Mouse (Mus musculus) thymus, postnatal 14 days (tissue): ENCODE results near the gene Bora.

Experiments used
- DNase-seq: peaks from one replicate; pipeline ENCODE4 v3.0.0; 2021

Gene Bora

DNA sequence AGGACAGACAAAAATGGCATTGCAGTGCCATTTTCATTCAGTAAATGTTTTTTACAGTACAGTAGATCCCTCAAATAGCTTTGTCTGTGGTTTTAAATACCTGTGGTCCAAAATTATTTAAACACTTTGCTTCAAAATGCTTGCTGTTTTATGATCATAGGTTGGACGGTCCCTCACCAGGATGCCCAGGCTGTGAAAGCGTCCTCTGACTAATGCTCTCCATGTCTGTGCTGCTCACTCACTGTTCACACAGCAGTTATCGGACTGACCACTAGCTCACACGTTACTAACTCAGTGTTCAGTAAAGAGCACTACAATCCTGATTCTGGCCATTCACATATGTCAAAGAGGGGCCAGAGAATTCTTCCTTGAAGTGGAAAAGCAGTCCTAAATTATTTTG, 25.1 kb downstream of the Bora start:
- no peak for DNase-seq

GRCm38 (mm10) chr14:99088947-99089346, 42.9 kb downstream of the Bora start:
- no peak for DNase-seq

DNA sequence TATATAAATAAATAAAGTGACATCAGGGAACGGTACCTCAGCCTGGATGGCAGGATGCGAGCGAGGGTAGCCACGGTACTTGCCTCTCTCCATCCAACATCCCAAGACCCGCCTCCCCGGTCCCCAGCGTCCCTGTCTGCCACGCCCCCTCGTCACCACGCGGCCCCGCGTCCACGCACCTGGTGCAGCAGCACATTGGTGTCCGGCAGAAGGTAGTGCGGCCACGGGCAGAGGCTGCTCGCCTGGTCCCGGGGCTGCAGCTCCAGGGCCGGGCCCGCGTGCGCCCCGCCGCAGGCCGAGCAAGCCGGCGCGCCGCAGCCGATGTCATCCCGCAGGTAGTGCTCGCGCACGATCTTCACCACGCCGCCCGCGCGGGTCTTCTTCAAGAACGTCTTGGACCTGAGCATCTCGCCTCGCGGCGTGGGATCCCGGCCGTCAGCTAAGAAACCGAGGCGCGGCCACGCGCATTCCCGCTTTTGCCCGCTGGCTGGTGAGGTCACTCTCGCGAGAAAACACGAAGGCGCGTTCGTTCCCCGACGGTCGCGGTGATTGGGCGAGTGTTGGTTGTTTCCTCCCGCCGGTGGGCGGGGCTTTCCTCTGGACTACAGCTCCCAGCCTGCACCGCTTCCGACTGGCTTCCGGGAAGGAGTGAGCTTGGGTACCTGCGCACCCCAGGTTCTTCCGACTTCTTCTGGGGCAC, 53.4 kb downstream of the Bora start, which contains the start of the genes Pibf1 and Dis3:
TSS of gene Pibf1 (plus strand) at position 158 of the 700 bp plus-strand sequence.
TSS of gene Dis3 (minus strand) at position 504 of the 700 bp plus-strand sequence.
- DNase-seq, result peak; percentile 99

GRCm38 (mm10) chr14:99099967-99100587, 54.1 kb downstream of the Bora start:
- peak; percentile 43 for DNase-seq

- DNase-seq, result no peak
Observed at GRCm38 (mm10) chr14:99103050-99103449, 57.0 kb downstream of the Bora start.

DNA sequence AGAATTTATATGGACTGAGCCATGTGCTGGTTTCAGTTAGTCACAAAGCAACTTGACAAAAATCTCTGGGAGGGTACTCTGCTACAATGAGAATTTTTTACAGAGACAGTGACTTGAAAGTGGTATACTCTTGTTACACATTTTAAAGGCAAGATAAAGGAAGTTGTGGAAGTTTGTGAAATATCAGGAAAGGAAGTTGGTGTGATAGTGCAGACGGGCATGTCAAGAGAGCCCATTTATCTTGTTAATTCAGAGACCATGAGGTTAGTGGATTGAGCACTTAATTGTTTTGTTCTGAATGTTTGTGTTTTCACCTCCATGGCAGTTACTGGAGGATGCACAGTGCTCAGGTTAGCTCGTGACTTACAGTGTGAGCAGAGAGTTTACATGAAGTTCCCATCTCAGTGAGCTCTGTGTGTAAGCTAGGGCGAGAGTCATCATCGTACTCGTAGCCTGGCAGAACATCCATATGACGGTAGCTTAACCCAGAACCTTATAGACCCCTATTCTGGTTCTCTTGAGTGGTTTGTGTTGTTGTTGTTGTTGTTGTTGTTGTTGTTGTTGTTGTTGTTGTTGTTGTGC, 58.6 kb downstream of the Bora start:
- no peak for DNase-seq

GRCm38 (mm10) chr14:99106671-99107070, 60.6 kb downstream of the Bora start:
- no peak for DNase-seq

DNA sequence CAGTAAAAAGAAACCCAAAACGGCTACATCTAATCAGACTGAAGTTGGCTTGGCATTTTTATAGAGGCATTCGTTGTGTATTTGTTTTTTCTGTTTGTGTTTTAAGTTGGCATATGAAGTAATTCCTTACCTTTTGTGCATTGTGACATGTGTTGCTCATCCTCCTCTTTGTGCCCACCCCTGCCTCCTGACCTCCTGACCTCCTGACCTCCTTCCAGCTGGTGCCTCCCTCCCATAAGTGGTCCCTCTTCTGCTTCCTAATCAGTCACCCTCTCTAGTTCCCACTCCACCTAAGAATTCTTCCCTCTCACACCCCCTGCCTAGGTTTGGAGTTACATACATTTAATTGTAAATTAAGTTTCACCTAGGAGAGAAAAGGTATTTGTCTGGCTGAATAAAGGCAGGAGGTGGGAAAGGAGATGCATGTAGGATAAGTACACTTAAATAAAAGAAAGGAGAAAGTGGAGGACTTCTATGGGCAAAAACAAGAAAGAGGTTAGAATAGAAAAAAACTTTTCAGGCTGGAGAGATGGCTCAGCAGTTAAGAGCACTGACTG, 61.7 kb downstream of the Bora start:
- DNase-seq, result no peak

DNA sequence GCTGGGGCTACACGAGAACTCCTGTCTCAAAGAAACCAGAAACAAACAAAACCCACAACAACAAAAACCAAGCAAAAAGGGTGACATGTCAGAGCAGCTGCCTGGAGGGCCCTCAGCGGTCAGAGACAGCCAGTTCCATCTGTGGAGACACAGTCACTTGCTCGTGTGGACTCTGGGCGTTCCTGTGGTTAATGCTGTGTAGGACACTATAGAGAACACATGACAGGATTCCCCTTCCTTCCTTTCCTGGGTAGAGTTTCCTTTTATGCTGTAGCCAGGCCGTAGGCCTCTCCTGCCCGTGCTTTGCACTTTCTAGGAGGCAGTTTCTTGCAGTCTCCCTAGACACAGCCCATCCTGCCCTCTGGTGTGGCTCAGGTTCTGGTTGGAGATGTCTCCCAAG, 62.7 kb downstream of the Bora start:
- DNase-seq, result no peak

- DNase-seq, result no peak
Observed at GRCm38 (mm10) chr14:99117576-99117975, 71.6 kb downstream of the Bora start.

- no peak for DNase-seq
Observed at GRCm38 (mm10) chr14:99121584-99122339, 75.7 kb downstream of the Bora start.

DNA sequence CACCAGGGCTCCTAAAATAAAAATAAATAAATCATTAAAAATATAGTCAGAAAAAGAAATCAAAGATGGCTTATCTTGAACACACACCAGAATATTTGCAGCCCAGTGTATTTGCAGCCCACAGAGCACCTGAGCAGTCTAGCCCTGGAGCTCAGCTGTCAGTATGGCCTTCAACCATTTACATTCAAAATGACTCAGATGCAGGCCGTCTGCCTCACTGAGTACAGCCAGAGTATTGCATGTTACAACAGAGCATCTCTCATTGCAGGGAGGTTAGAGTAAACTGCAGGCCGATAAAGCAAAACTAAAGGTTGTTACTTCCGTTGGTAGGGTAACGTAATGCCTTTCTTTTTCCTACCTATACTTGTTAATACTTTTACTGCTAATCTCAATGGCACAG, 78.1 kb downstream of the Bora start:
- no peak for DNase-seq
